Mouse (Mus musculus): ENCODE results near the gene Ccdc27. TPM values are rescaled to one million over a fixed set of nuclear protein-coding genes. Genes with fewer than 3 reads are reported as not detected.

Ccdc27 gene
- total and polyA plus RNA-seq, 3 experiments: not detected

DNA sequence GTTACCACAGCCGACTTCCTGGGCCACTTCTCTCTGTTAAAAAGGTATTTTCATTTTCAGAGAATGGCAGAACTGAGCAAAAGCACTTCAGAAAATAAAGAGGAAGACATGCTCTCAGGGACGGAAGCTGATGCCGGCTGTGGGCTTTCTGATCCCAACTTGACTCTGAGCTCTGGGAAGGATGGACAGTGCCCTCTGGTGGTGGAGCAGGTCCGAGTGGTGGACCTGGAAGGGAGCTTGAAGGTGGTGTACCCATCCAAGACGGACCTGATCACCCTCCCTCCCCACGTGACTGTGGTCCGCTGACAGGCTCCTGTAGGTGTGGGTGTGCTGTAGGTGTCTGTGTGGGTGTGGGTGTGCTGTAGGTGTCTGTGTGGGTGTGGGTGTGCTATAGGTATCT is 22.9 kb downstream of the Ccdc27 start:
- Histone ChIP-seq H3K9ac (ENCODE audit: low read depth, low read length) (no peak overlapping the region), H3K4me1 (ENCODE audit: control insufficient read depth, insufficient read depth, low read length) (no peaks in the 10 kb centered on the region), H3K27me3 (ENCODE audit: control insufficient read depth, insufficient read depth, low read length) (no peaks in the 10 kb centered on the region), H3K36me3 (ENCODE audit: control insufficient read depth, insufficient read depth, low read length) (no peaks in the 10 kb centered on the region), H3K79me2 (replicated peaks; ENCODE audit: control insufficient read depth, insufficient read depth, low read length) (no peaks in the 10 kb centered on the region; the same call in 1 of the 2 replicates), H3K4me3 (no peak overlapping the region), H3K27ac (no peak overlapping the region)
- intact Hi-C loops (cut with DNase I): no loop called here
- WGBS: 65% methylated on average over 7 of the region's 7 CpGs
- DNase-seq: peak; percentile 31 to 44
- no peak for TF ChIP-seq EP300 (IDR thresholded peaks at IDR 0.05; ENCODE audit: insufficient read depth, low read depth, low read length)
- TF ChIP-seq CTCF (IDR thresholded peaks at IDR 0.05): peak; percentile 70

DNA sequence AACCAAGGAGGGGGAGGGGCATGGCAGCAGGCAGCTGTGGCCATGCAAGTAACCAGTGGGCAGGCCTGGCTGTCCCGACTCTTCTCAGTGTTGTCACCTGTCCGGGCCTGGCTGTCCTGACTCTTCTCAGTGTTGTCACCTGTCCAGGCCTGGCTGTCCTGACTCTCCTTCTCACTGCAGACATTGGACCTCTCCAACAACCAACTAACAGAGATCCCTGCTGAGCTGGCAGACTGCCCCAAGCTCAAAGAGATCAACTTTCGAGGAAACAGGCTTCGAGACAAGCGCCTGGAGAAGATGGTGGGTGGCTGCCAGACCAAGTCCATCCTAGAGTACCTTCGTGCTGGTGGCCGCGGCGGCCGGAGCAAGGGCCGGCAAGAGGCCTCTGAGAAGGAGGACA is 27.0 kb downstream of the Ccdc27 start:
- Histone ChIP-seq H3K9ac (ENCODE audit: low read depth, low read length) (no peak overlapping the region), H3K4me3 (no peak overlapping the region), H3K79me2 (replicated peaks; ENCODE audit: control insufficient read depth, insufficient read depth, low read length) (peaks cover 15% of the 10 kb centered on the region), H3K36me3 (ENCODE audit: control insufficient read depth, insufficient read depth, low read length) (no peaks in the 10 kb centered on the region), H3K4me1 (ENCODE audit: control insufficient read depth, insufficient read depth, low read length) (peaks cover 7% of the 10 kb centered on the region), H3K27me3 (ENCODE audit: control insufficient read depth, insufficient read depth, low read length) (no peaks in the 10 kb centered on the region), H3K27ac (no peak overlapping the region)
- TF ChIP-seq CTCF (IDR thresholded peaks at IDR 0.05): no peak
- TF ChIP-seq EP300 (IDR thresholded peaks at IDR 0.05; ENCODE audit: insufficient read depth, low read depth, low read length): no peak
- TF ChIP-seq POLR2A (IDR thresholded peaks at IDR 0.05; ENCODE audit: insufficient read depth, low read depth, low read length): no peak
- intact Hi-C loops (cut with DNase I): no loop called here
- no peak for DNase-seq
- 80% methylated on average over 11 of the region's 11 CpGs for WGBS

DNA sequence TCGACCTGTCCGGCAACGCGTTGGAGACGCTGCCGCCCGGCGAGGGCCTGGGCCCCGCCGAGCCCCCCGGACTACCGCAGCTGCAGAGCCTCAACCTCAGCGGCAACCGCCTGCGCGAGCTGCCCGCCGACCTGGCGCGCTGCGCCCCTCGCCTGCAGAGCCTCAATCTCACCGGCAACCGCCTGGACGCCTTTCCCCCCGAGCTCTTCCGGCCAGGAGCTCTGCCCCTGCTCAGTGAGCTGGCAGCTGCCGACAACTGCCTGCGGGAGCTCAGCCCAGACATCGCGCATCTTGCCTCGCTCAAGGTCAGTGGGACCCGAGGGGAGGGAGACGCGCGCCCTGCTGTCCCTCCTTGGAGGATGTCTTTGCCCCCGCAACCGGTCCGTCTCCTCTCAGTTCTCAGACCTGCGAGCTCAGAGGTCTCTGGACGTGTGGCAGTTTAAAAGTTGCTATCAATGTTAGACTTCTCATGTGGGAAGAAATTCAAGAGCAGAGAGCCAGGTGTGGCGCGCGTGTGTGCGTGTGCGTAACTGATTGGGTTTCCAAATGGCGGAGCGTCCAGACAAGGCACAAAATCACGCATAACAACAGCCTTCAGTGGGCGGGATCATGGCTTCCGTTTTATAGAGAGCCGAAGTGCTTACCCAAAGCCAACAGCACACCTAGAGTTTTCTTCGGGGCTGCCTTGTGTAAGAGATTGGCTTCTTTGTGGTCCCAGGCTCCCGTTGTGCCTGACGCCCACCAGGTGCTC is 30.2 kb downstream of the Ccdc27 start:
- DNase-seq: no peak
- Histone ChIP-seq H3K9ac (ENCODE audit: low read depth, low read length) (peak overlapping the region; percentile 97), H3K4me1 (ENCODE audit: control insufficient read depth, insufficient read depth, low read length) (peaks cover 7% of the 10 kb centered on the region), H3K79me2 (replicated peaks; ENCODE audit: control insufficient read depth, insufficient read depth, low read length) (peaks cover 15% of the 10 kb centered on the region), H3K4me3 (peak overlapping the region; percentile 90), H3K27ac (peak overlapping the region; percentile 74), H3K36me3 (ENCODE audit: control insufficient read depth, insufficient read depth, low read length) (no peaks in the 10 kb centered on the region), H3K27me3 (ENCODE audit: control insufficient read depth, insufficient read depth, low read length) (no peaks in the 10 kb centered on the region)
- intact Hi-C loops (cut with DNase I): loop anchor here (1.0 to 5.0 kb wide), 3 partner anchors 37 to 145 kb away; partner anchors contain the start of genes Cep104, Dffb, Trp73 and Wrap73
- WGBS: 2% methylated on average over 55 of the region's 55 CpGs
- TF ChIP-seq EP300 (IDR thresholded peaks at IDR 0.05; ENCODE audit: insufficient read depth, low read depth, low read length): no peak
- TF ChIP-seq CTCF (IDR thresholded peaks at IDR 0.05): no peak
- TF ChIP-seq POLR2A (IDR thresholded peaks at IDR 0.05; ENCODE audit: insufficient read depth, low read depth, low read length): no peak

DNA sequence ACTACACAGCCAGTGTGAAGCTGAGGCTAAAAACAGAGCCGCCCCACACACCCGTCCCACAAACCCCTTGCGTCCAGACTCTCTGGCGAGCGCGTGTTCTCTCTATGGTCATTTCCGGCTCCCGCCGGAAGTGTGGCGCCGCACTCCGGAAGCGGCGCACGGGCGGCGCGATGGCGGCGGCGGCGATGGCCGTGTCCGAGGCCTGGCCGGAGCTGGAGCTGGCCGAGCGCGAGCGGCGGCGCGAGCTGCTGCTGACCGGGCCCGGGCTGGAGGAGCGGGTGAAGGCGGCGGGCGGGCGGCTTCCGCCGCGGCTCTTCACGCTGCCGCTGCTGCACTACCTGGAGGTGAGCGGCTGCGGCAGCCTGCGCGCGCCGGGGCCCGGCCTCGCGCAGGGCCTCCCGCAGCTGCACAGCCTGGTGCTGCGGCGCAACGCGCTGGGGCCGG is 30.8 kb downstream of the Ccdc27 start, which contains the start of gene Lrrc47:
Lrrc47 (plus strand) TSS at position 86 of the 444 bp plus-strand sequence.
- Histone ChIP-seq H3K79me2 (replicated peaks; ENCODE audit: control insufficient read depth, insufficient read depth, low read length) (peaks cover 15% of the 10 kb centered on the region), H3K27me3 (ENCODE audit: control insufficient read depth, insufficient read depth, low read length) (no peaks in the 10 kb centered on the region), H3K4me1 (ENCODE audit: control insufficient read depth, insufficient read depth, low read length) (peaks cover 7% of the 10 kb centered on the region), H3K27ac (peak within 1 kb of the TSS; percentile 74), H3K9ac (ENCODE audit: low read depth, low read length) (peak within 1 kb of the TSS; percentile 97), H3K4me3 (peak within 1 kb of the TSS; percentile 90), H3K36me3 (ENCODE audit: control insufficient read depth, insufficient read depth, low read length) (no peaks in the 10 kb centered on the region)
- TF ChIP-seq CTCF (IDR thresholded peaks at IDR 0.05): 0 out of 2 replicates have a peak, but pooled peaks have one; percentile 2
- TF ChIP-seq EP300 (IDR thresholded peaks at IDR 0.05; ENCODE audit: insufficient read depth, low read depth, low read length): no peak
- TF ChIP-seq POLR2A (IDR thresholded peaks at IDR 0.05; ENCODE audit: insufficient read depth, low read depth, low read length): peak; percentile 75
- intact Hi-C loops (cut with DNase I): loop anchor here (1.0 to 5.0 kb wide), 3 partner anchors 36 to 146 kb away; partner anchors contain the start of genes Cep104, Dffb, Trp73 and Wrap73
- peak; percentile 87 to 89 for DNase-seq
- WGBS: 1% methylated on average over 54 of the region's 59 CpGs

DNA sequence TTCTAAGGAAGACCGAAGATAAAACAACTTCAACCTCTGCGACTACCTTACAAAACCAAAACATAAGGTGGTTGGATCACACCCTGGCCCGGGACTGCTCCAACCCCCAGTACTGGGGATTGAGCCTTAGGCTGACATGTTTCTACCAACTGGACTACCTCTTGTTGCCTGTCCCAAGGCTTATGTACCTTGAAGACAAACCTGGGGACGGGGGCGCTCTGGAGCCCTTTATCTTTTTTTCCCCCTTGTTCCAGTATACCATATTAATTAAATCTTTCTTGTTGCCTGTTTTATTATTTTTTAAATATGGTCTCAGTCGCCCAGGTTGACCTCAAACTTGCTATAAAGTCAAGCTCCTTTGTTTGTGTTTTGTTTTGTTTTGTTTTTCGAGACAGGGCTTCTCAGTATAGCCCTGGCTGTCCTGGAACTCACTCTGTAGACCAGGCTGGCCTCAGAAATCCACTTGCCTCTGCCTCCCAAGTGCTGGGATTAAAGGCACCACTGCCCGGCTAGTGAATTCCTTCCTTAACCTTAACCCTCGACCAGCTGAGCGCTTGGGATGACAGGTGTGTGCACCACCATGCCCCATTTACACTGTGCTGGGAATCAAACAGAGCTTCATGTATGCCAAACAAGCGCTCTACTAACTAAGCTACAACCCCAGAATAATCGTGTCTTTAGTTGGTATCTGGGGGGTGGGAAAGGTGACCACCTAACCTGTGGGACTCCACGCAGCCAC is 31.4 kb downstream of the Ccdc27 start:
- no peak for DNase-seq
- Histone ChIP-seq H3K27ac (peak overlapping the region; percentile 74), H3K27me3 (ENCODE audit: control insufficient read depth, insufficient read depth, low read length) (no peaks in the 10 kb centered on the region), H3K4me1 (ENCODE audit: control insufficient read depth, insufficient read depth, low read length) (peaks cover 7% of the 10 kb centered on the region), H3K9ac (ENCODE audit: low read depth, low read length) (peak overlapping the region; percentile 86), H3K4me3 (peak overlapping the region; percentile 90), H3K36me3 (ENCODE audit: control insufficient read depth, insufficient read depth, low read length) (no peaks in the 10 kb centered on the region), H3K79me2 (replicated peaks; ENCODE audit: control insufficient read depth, insufficient read depth, low read length) (peaks cover 15% of the 10 kb centered on the region)
- intact Hi-C loops (cut with DNase I): loop anchor here (1.0 to 5.0 kb wide), 3 partner anchors 53 to 146 kb away; partner anchors contain the start of genes Trp73 and Wrap73
- TF ChIP-seq EP300 (IDR thresholded peaks at IDR 0.05; ENCODE audit: insufficient read depth, low read depth, low read length): no peak
- TF ChIP-seq CTCF (IDR thresholded peaks at IDR 0.05): no peak
- TF ChIP-seq POLR2A (IDR thresholded peaks at IDR 0.05; ENCODE audit: insufficient read depth, low read depth, low read length): no peak
- 28% methylated on average over 13 of the region's 13 CpGs for WGBS

All from heart, adult 2 months (tissue).